Mouse (Mus musculus) hindbrain, embryonic 13.5 days (tissue): ENCODE measurements around the gene Hao1. TPM values are rescaled to one million over a fixed set of nuclear protein-coding genes. Genes with fewer than 3 reads are reported as not detected.

Experiments used
- ATAC-seq: fragments of 200-750 bp; cut with Nextera tagmentation; 2 replicates; pipeline ENCODE4 v1.8.0; 2017; ENCODE audit warnings: moderate TSS enrichment; ENCODE audit not compliant: low FRiP score
- H3K27ac ChIP-seq: fragments of 300-500 bp; sonication (generic); 2 replicates; pipeline ENCODE4 v1.5.1; 2015; ENCODE audit warnings: inconsistent platforms, mild to moderate bottlenecking, moderate library complexity
- H3K27me3 ChIP-seq: fragments of 300-500 bp; sonication (generic); 2 replicates; pipeline ENCODE4 v1.6.1; 2015; ENCODE audit warnings: mild to moderate bottlenecking, inconsistent platforms
- H3K36me3 ChIP-seq: fragments of 300-500 bp; sonication (generic); 2 replicates; pipeline ENCODE4 v1.6.1; 2015; ENCODE audit warnings: mild to moderate bottlenecking, inconsistent platforms
- H3K4me1 ChIP-seq: fragments of 300-500 bp; sonication (generic); replicated peaks from 2 replicates; pipeline ENCODE4 v1.6.1; 2015; ENCODE audit warnings: inconsistent platforms
- H3K4me2 ChIP-seq: fragments of 300-500 bp; sonication (generic); 2 replicates; pipeline ENCODE4 v1.6.1; 2015; ENCODE audit warnings: inconsistent platforms, mild to moderate bottlenecking, moderate library complexity
- H3K4me3 ChIP-seq: fragments of 300-500 bp; sonication (generic); 2 replicates; pipeline ENCODE4 v1.5.1; 2015; ENCODE audit warnings: mild to moderate bottlenecking, inconsistent platforms
- H3K9ac ChIP-seq: fragments of 300-500 bp; sonication (generic); 2 replicates; pipeline ENCODE4 v1.6.1; 2015; ENCODE audit warnings: mild to moderate bottlenecking, inconsistent platforms
- H3K9me3 ChIP-seq: fragments of 300-500 bp; sonication (generic); 2 replicates; pipeline ENCODE4 v1.6.1; 2016; ENCODE audit warnings: inconsistent platforms
- WGBS: fragments of 180-500 bp; shearing (Covaris S2); methylation state at CpG from one replicate; pipeline ENCODE4 v1.1.7; 2015; 5-methylcytosine and 5-hydroxymethylcytosine counted together
- polyA plus RNA-seq: library from polyadenylated mRNA; unstranded; fragments of >200 nt; fragmentation: Nextera tagmentation; extraction: Ambion mirVana; gene quantifications from 2 replicates; pipeline ENCODE4 v1.2.1, GENCODE M21; 2015

Gene Hao1
- polyA plus RNA-seq, 1 experiment from 2014 or later = 0.08 TPM

GRCm38 (mm10) chr2:134456065-134456505 is 98.1 kb downstream of the Hao1 start:
- H3K4me2 ChIP-seq = peak overlapping the region; percentile 40
- no peak overlapping the region for H3K4me3 ChIP-seq
- ATAC-seq = peak; percentile 43; the same call in 1 of the 2 replicates
- H3K4me1 ChIP-seq = peaks cover 11% of the 10 kb centered on the region; the same call in 1 of the 2 replicates
- H3K27me3 ChIP-seq = no peaks in the 10 kb centered on the region
- no peaks in the 10 kb centered on the region for H3K9me3 ChIP-seq
- no peaks in the 10 kb centered on the region for H3K36me3 ChIP-seq
- no peak overlapping the region for H3K9ac ChIP-seq
- H3K27ac ChIP-seq = peak overlapping the region; percentile 3; the same call in 1 of the 2 replicates
- WGBS = 6% methylated on average over 7 of the region's 7 CpGs

GRCm38 (mm10) chr2:134452748-134453147 is 101.4 kb downstream of the Hao1 start:
- Histone ChIP-seq H3K9ac (no peak overlapping the region), H3K4me3 (no peak overlapping the region), H3K4me2 (no peak overlapping the region), H3K27ac (no peak overlapping the region), H3K27me3 (no peaks in the 10 kb centered on the region), H3K4me1 (peaks cover 11% of the 10 kb centered on the region; the same call in 1 of the 2 replicates), H3K36me3 (no peaks in the 10 kb centered on the region), H3K9me3 (no peaks in the 10 kb centered on the region)
- ATAC-seq = no peak
- 91% methylated on average over 1 of the region's 1 CpGs for WGBS

- ATAC-seq = no peak
- no peaks in the 10 kb centered on the region for H3K36me3 ChIP-seq
- H3K27me3 ChIP-seq = no peaks in the 10 kb centered on the region
- no peak overlapping the region for H3K9ac ChIP-seq
- no peak overlapping the region for H3K4me3 ChIP-seq
- WGBS = 71% methylated on average over 1 of the region's 1 CpGs
- peaks cover 7% of the 10 kb centered on the region; the same call in 1 of the 2 replicates for H3K4me1 ChIP-seq
- no peak overlapping the region for H3K27ac ChIP-seq
- H3K9me3 ChIP-seq = no peaks in the 10 kb centered on the region
- H3K4me2 ChIP-seq = no peak overlapping the region
Observed at GRCm38 (mm10) chr2:134450976-134451375, 103.2 kb downstream of the Hao1 start.

Other genes starting within 250 kb of the Hao1 start
- 90.4 and 92.1 TPM in 2 replicates for gene Tmx4, start 89.8 kb upstream of the Hao1 start, polyA plus RNA-seq
- 47.8 and 48.3 TPM in 2 replicates for gene Plcb1, start 231.7 kb upstream of the Hao1 start, polyA plus RNA-seq